Mouse (Mus musculus) liver, embryonic 15.5 days (tissue): Measurements from ENCODE around the gene Cul7. TPM values are rescaled to one million over a fixed set of nuclear protein-coding genes. Genes with fewer than 3 reads are reported as not detected.

Source experiments
- ATAC-seq: fragments of 200-750 bp; cut with Nextera tagmentation; 2 replicates; pipeline ENCODE4 v1.8.0; 2017; ENCODE audit warnings: moderate number of reproducible peaks, mild to moderate bottlenecking, moderate library complexity; ENCODE audit not compliant: insufficient read depth
- H3K27ac ChIP-seq: fragments of 300-500 bp; sonication (generic); replicated peaks from 2 replicates; pipeline ENCODE4 v1.5.1; 2015; ENCODE audit warnings: mild to moderate bottlenecking, inconsistent platforms
- H3K27me3 ChIP-seq: fragments of 300-500 bp; sonication (generic); 2 replicates; pipeline ENCODE4 v1.6.1; 2015; ENCODE audit warnings: mild to moderate bottlenecking, inconsistent platforms
- H3K36me3 ChIP-seq: fragments of 300-500 bp; sonication (generic); replicated peaks from 2 replicates; pipeline ENCODE4 v1.6.1; 2015; ENCODE audit warnings: moderate library complexity, mild to moderate bottlenecking, inconsistent platforms
- H3K4me1 ChIP-seq: fragments of 300-500 bp; sonication (generic); replicated peaks from 2 replicates; pipeline ENCODE4 v1.6.1; 2015; ENCODE audit warnings: inconsistent platforms
- H3K4me2 ChIP-seq: fragments of 300-500 bp; sonication (generic); 2 replicates; pipeline ENCODE4 v1.6.1; 2015; ENCODE audit warnings: moderate library complexity, mild to moderate bottlenecking, inconsistent platforms
- H3K4me3 ChIP-seq: fragments of 300-500 bp; sonication (generic); replicated peaks from 2 replicates; pipeline ENCODE4 v1.5.1; 2015; ENCODE audit warnings: mild to moderate bottlenecking, inconsistent platforms
- H3K9ac ChIP-seq: fragments of 300-500 bp; sonication (generic); 2 replicates; pipeline ENCODE4 v1.6.1; 2015; ENCODE audit warnings: moderate library complexity, mild to moderate bottlenecking, inconsistent platforms
- H3K9me3 ChIP-seq: fragments of 300-500 bp; sonication (generic); replicated peaks from 2 replicates; pipeline ENCODE4 v1.6.1; 2016; ENCODE audit warnings: inconsistent platforms
- WGBS: fragments of 180-500 bp; shearing (Covaris S2); methylation state at CpG from one replicate; pipeline ENCODE4 v1.1.7; 2015; ENCODE audit warnings: mixed read lengths; ENCODE audit not compliant: insufficient replicate concordance; 5-methylcytosine and 5-hydroxymethylcytosine counted together
- polyA plus RNA-seq: library from polyadenylated mRNA; unstranded; fragments of >200 nt; fragmentation: Nextera tagmentation; extraction: Ambion mirVana; gene quantifications from 2 replicates; pipeline ENCODE4 v1.2.1, GENCODE M21; 2015

Cul7 gene
- polyA plus RNA-seq, 1 experiment from 2014 or later = 9.7 TPM

DNA sequence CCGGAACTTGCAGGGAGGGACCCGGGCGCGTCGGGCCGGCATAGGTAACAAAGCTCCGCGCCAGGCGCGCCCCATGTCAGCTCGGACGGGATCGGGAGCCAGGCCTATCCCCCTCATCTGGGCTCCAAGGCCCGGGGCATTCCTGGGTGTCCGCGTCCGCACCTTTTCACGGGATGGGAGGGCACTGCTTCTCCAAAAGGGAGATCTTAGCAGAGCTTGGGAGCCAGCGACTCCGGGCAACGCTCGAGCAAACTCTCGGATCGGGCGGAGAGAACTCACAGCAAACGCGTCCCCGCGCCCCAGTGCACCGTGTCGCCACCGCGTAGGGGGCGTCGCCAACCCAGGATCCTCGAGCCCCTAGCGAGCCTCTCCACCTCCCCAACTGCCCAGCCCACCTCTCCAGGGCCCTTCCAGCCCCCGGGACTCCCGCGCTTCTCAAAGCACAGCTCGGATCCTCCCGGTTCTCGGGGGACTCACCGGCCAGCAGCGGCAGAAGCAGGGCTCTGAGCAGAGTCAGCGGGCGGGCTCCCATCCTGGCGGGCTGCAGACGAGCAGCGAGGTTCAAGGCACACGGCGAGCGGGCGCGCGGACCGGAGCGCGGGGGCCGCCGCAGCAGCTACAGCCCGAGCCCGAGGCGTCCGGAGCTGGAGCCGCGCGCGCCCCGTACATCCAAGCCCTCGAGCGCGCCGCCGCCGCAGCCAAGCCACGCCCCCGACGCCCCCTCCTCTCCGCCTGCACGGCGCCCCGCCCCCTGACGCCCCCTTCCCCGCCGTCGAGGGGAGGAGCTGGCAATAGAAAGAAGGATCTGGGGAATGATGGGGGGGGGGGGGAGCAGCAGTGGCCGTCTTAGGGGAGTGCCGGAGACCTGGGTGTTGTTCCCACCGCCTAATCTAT, 21.1 kb upstream of the Cul7 start, which contains the start of gene Ptk7:
TSS of gene Ptk7 (minus strand) at position 714 of the 894 bp plus-strand sequence.
- peak within 1 kb of the TSS; percentile 62 for H3K4me3 ChIP-seq
- no peaks in the 10 kb centered on the region for H3K36me3 ChIP-seq
- H3K4me1 ChIP-seq = peaks cover 13% of the 10 kb centered on the region
- peak within 1 kb of the TSS; percentile 48; the same call in 1 of the 2 replicates for H3K27ac ChIP-seq
- peak within 1 kb of the TSS; percentile 48 for H3K9ac ChIP-seq
- ATAC-seq = peak; percentile 36; the same call in 1 of the 2 replicates
- H3K27me3 ChIP-seq = peaks cover 52% of the 10 kb centered on the region
- H3K4me2 ChIP-seq = peak within 1 kb of the TSS; percentile 66
- under 1% methylated on average over 85 of the region's 90 CpGs for WGBS
- no peaks in the 10 kb centered on the region for H3K9me3 ChIP-seq

DNA sequence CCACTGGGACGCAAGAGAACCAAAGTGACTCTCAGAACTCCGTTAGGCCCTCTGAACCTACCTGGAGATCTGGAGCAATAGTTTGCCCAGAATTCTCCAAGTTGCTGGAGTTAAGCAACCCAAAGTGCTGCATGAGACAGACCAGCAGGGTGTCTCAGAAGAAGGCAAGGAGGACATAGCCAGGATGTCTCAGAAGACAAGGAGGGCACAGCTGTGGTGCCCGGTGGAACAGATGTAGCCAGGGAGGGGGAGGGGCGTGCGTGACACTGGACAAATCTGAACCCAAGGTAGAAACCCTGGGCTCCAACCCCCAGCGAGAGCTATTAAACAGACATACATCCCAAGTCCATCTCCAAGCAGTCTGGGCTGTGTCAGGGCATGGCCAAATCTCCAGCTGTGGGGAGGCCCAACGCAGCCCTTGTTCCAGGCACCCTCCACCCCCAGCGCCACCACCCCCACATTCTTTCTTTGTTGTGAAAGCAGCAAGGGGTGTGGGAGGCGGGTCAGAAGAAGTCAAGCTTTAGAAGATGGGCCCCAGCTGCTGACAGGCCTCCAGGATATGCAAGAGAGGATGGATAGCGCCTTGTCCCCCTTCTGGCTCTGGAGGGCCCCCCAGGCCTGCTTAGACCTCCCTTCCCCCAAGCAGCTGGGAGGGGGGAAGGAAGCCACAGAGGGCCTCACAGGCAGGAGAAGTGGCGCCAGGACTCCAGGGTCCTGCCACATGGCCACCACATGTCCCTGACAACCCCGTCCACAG, 20.3 kb upstream of the Cul7 start:
- Histone ChIP-seq H3K4me1 (peaks cover 9% of the 10 kb centered on the region), H3K27me3 (peaks cover 52% of the 10 kb centered on the region), H3K36me3 (no peaks in the 10 kb centered on the region), H3K9ac (no peak overlapping the region), H3K4me3 (peak overlapping the region; percentile 62), H3K4me2 (peak overlapping the region; percentile 66), H3K27ac (0 out of 2 replicates have a peak overlapping the region, but pooled peaks have one; percentile 6), H3K9me3 (no peaks in the 10 kb centered on the region)
- 19% methylated on average over 12 of the region's 12 CpGs for WGBS
- ATAC-seq = 0 out of 2 replicates have a peak, but pooled peaks have one; percentile 13

DNA sequence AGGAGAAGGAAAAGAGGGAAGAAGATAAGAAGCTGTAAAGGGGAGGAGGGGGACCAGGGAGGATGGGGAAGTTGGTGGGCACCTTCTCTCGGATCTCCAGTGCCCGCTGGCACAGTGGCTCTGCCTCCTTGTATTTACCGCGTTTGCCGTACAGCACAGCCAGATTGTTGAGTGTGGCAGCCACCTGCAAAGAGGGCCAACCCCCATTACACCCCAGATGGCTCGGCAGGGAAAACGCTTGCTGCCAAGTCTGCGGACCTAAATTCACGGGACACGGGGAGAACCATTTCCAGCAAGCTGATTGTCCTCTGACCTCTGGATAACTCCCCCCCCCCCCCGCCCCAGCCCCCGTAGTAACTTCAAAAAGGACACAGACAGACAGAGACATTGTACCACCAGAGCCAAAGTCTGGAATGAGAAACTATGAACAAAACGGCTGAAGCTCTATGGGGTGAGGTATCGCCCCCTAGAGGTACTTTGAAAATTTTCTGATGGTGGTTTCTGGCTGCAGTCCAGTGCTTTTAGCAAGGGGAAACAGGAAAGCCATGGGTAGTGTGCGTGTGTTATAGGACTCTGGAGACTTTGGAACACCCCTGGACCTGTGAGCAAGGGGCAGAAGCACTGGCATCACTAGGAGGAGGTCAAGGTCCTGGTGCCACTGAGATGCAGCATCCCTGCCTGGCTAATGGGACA, 13.2 kb upstream of the Cul7 start:
- Histone ChIP-seq H3K4me3 (no peak overlapping the region), H3K27ac (no peak overlapping the region), H3K36me3 (no peaks in the 10 kb centered on the region), H3K9ac (no peak overlapping the region), H3K9me3 (no peaks in the 10 kb centered on the region), H3K4me1 (peaks cover 9% of the 10 kb centered on the region; the same call in 1 of the 2 replicates), H3K4me2 (peak overlapping the region; percentile 35; the same call in 1 of the 2 replicates), H3K27me3 (no peaks in the 10 kb centered on the region)
- ATAC-seq = no peak
- WGBS = 25% methylated on average over 15 of the region's 15 CpGs

DNA sequence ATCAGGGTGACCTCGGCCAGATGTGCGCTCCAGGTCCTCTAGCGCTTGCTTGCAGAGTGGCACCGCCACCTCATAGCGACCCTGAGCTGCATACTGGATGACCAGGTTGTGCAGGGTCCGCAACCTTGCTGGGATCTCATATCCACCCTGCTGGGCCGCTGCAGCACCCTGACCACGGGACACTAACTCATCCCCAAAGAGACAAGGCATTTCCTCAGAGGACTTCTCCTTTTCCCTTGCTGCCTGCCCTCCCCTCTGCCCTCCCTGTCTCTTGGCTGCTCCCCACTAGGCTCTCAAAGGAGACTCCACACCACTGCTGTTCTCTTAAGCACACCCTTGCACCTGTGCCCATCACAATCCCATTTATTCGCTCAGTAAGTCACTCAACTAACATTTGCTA, 10.2 kb upstream of the Cul7 start:
- no peak for ATAC-seq
- H3K27me3 ChIP-seq = no peaks in the 10 kb centered on the region

DNA sequence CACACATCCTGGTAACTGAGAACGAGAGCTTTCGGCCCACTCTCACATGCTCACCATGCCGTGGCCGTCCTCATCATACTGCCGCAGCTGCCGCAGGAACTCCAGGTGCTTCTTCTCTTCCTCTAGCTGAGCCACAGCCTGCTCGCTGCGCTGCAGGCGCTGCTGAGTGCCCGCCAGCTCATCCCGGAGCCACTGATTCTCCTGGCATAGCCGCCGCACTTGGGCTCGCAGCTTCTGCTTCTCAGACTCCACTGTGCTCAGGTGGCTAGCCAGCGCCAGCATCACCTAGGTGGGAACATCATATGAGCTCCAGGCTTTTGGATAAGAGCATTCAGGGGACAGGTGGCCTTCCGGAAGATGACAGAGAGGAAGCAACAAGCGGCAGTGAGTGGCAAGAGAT, 8.1 kb upstream of the Cul7 start:
- WGBS = 81% methylated on average over 17 of the region's 17 CpGs
- no peaks in the 10 kb centered on the region for H3K36me3 ChIP-seq
- no peak for ATAC-seq

More for the DNA sequence above, 10.2 kb upstream of the Cul7 start:
- 36% methylated on average over 9 of the region's 9 CpGs for WGBS
- Histone ChIP-seq H3K4me1 (peaks cover 19% of the 10 kb centered on the region), H3K9me3 (no peaks in the 10 kb centered on the region), H3K4me2 (no peak overlapping the region; the same call in 1 of the 2 replicates), H3K27ac (no peak overlapping the region), H3K36me3 (no peaks in the 10 kb centered on the region), H3K4me3 (no peak overlapping the region), H3K9ac (no peak overlapping the region)

DNA sequence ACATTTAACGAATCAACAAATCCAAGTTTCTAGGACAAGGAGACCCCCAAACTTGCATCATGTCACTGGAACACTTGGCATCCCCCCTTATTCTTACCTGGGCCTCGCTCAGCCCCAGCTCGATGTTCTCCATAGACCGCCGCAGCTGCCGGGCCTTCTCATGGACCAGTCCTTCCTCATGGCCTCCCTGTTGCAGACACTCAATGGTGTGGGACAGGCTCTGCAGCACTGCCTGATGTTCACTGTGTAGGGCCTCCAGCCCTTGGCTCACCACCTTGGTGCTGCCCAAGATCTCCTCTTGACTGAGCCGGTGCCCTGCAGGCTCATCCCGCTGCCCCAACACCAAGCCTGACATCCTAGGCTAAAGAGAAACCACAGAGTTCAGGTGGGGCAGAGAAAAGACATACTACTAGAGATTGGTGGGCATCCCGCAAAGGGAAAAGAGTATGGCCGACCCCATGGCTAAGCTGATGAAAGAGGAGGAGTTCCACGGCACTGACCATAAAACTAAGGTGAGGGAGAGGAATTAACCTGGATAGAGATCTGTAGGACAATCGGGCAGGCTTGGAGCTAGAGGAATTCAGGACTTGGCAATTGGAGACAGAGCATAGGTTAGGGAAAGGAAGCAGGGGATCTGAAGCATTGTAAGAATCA, 5.9 kb upstream of the Cul7 start:
- peaks cover 13% of the 10 kb centered on the region for H3K36me3 ChIP-seq
- no peaks in the 10 kb centered on the region for H3K27me3 ChIP-seq
- H3K4me3 ChIP-seq = peak overlapping the region; percentile 78
- H3K4me1 ChIP-seq = peaks cover 32% of the 10 kb centered on the region
- H3K9me3 ChIP-seq = no peaks in the 10 kb centered on the region
- H3K9ac ChIP-seq = no peak overlapping the region
- 0 out of 2 replicates have a peak overlapping the region, but pooled peaks have one; percentile 81 for H3K27ac ChIP-seq
- WGBS = 75% methylated on average over 12 of the region's 12 CpGs
- H3K4me2 ChIP-seq = peak overlapping the region; percentile 92
- no peak for ATAC-seq

More for the DNA sequence above, 8.1 kb upstream of the Cul7 start:
- Histone ChIP-seq H3K27me3 (no peaks in the 10 kb centered on the region), H3K4me3 (no peak overlapping the region), H3K9ac (no peak overlapping the region), H3K27ac (no peak overlapping the region), H3K9me3 (no peaks in the 10 kb centered on the region), H3K4me1 (peaks cover 28% of the 10 kb centered on the region), H3K4me2 (no peak overlapping the region)

DNA sequence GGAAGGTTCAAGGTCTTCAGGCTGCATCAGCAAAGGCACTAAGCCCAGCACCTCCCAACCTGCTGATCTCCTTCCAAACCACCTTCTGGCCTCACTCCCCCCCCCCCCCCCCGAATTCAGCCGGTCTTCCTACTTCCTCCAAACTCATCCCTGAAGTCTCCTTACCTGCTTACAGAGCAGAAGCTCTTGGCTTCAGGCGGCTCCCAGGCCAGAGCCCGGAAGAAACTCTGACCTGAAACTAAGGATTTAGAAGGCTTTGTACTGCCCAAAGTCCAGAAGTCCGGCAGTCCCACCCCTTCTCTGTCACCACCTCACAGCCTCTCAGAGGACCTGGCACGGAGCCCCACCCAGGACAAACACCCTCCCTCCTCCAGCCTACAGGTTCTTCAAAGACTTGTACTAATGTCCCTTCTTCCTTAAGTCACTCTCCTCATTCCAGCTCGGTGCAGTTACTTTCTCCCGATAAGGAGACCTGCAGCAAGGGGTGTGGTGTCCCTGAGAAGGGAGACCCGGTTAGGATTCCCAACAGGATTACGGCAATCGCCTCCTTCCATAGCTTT, 5.1 kb upstream of the Cul7 start:
- Histone ChIP-seq H3K36me3 (peaks cover 13% of the 10 kb centered on the region), H3K4me3 (peak overlapping the region; percentile 78), H3K27ac (peak overlapping the region; percentile 81), H3K27me3 (no peaks in the 10 kb centered on the region), H3K4me1 (peaks cover 36% of the 10 kb centered on the region), H3K9ac (peak overlapping the region; percentile 64), H3K9me3 (no peaks in the 10 kb centered on the region), H3K4me2 (peak overlapping the region; percentile 92)
- ATAC-seq = 0 out of 2 replicates have a peak, but pooled peaks have one; percentile 10
- WGBS = 12% methylated on average over 11 of the region's 11 CpGs

DNA sequence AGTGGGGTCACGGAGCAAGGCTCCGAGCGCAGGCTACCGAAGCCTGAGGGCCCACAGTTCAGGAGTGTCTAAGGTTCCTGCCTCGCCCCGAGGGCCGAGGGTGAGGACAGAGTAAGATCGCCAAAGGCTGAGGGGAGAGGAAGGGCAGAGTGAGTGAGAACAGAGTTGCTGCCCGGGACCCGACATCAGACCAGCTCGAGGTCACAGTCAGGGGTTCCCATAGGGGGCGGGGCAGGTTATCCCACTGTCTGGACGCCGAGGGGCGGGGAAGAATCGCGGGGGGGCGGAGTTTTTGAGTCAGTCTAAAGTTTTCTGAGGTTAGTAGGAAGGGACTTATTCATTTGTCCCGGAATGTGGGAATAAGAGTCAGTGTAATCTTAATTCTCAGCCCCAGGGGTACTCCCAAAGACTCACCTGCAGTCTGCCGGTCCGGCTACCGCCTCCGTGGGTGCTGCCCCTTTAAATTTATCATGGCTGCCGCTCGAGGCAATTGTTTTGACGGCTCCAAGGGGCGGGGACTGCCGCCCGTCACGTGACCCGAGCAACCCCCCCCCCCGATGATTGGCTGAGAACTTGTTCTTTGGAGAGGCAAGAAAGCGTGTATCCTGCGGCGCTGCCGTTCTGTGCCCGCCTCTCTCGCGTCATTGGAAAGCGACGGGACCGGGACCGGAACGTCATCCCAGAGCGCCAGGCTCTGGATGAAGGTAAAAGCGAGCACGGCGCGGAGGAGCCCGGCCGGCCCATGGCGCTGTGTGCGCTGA, 4.4 kb upstream of the Cul7 start, which contains the start of the genes Klc4 and Mrpl2:
TSS of gene Klc4 (minus strand) at position 462 of the 761 bp plus-strand sequence.
TSS of gene Mrpl2 (plus strand) at position 669 of the 761 bp plus-strand sequence.
- peak within 1 kb of the TSS; percentile 92 for H3K4me2 ChIP-seq
- peak; percentile 77 for ATAC-seq
- no peaks in the 10 kb centered on the region for H3K27me3 ChIP-seq
- WGBS = under 1% methylated on average over 53 of the region's 53 CpGs
- H3K4me3 ChIP-seq = peak within 1 kb of the TSS; percentile 78
- H3K4me1 ChIP-seq = peaks cover 43% of the 10 kb centered on the region
- peak within 1 kb of the TSS; percentile 81 for H3K27ac ChIP-seq
- H3K36me3 ChIP-seq = peaks cover 13% of the 10 kb centered on the region
- H3K9ac ChIP-seq = peak within 1 kb of the TSS; percentile 73
- no peaks in the 10 kb centered on the region for H3K9me3 ChIP-seq

DNA sequence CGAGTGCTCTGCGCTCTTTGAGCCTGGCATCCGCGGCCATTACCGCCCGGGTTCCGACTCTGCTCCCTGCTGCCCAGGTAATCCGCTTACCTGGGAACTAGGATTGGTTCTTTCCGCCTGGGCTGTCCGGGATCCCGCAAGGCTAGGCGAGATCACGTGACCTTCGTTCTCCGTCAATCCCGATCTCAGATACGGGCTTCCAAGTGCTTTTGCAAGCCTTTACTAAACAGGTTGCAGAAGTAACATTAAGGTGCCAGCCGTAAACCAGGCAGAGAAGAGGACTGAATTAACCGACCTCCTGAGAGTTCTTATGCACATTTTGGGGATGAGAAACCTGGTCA, 3.8 kb upstream of the Cul7 start:
- Histone ChIP-seq H3K9ac (peak overlapping the region; percentile 73), H3K4me3 (peak overlapping the region; percentile 78), H3K27me3 (no peaks in the 10 kb centered on the region), H3K27ac (peak overlapping the region; percentile 72), H3K4me1 (peaks cover 48% of the 10 kb centered on the region), H3K9me3 (no peaks in the 10 kb centered on the region), H3K4me2 (peak overlapping the region; percentile 92), H3K36me3 (peaks cover 13% of the 10 kb centered on the region)
- WGBS = 1% methylated on average over 19 of the region's 19 CpGs
- ATAC-seq = peak; percentile 41
